Mouse (Mus musculus) kidney, adult 2 months (tissue): ENCODE data around the gene Efcab2.

Experiments
- CTCF ChIP-seq: fragments of 200-500 bp; conservative IDR thresholded peaks from 2 replicates; pipeline ENCODE4 v1.5.1; 2011; ENCODE audit warnings: low read depth, mild to moderate bottlenecking, control low read depth, low read length, moderate library complexity, mixed read lengths; ENCODE audit not compliant: insufficient read depth, insufficient read length
- POLR2A ChIP-seq: fragments of 200-500 bp; IDR thresholded peaks from one replicate; pipeline ENCODE4 v1.6.1; 2011; ENCODE audit warnings: low read depth, low read length, control low read depth

DNA sequence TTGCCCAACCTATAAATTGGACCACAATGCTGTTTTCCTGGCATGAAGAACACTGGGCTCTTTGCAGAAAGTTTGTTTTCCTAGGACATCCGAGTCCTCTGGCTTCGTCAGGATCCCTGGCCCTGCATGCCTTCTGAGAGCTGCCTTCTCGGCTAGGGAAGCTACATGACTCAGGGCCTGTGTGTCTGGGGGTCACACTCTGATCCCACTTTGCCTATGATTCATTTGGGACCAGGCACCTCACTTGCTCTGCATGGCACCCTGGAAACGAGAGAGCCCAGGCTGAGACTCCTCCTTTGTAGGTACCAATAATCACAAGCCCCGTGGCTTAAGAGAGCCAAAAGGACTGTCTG is 80.0 kb downstream of the Efcab2 start:
- TF ChIP-seq CTCF = no peak
- TF ChIP-seq POLR2A = no peak
